Mouse (Mus musculus): ENCODE data around the gene Plk5.
"Not testable (repeated sequence)": the region's sequence is repeated elsewhere in the genome, so short reads cannot be mapped to it uniquely, and the experiment has no call there.

The Plk5 gene

DNA sequence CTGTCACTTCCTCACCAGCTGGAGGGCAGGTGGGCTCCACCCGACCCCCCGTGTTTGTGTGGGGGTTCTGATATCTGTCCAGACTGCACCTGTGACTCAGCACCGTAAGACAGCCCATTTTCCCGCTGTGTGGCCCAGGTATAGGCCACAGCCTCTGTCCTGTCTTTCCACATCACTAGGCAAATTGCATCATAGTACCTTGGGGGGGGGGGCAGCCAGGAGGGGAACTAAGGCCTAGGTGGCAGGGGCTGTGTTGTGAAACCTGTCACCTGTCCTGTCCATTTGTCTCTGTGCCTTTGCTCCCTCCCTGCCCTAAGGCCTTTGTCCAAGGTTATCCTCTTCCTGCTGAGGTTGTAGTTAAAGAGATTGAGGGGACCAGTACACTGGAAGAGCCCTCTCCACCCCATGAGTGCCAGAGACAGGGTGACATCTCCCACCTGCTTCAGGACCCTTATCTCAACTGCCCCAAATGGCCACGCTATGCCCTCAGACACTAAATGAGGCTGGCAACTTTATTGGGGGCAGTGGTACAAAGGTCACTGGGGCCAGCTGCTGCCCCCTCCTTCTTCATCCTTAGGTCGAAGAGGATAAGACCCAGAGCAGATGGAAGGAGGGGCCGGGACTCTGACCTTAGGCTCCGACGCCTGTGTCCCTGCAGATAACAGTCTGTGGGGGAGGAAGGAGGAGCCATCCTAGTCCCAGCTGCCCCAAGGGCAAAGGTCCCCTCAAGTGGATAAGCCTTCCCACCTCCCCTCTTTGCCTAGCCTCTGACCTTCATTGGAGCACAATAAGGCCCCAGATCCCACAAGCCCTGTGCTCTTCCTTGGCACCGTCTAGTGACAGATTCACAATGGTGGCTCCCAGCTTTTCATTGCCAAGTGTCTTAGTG, 24.4 kb upstream of the Plk5 start:
- no peak for DNase-seq (ENCODE audit: low spot score)

DNA sequence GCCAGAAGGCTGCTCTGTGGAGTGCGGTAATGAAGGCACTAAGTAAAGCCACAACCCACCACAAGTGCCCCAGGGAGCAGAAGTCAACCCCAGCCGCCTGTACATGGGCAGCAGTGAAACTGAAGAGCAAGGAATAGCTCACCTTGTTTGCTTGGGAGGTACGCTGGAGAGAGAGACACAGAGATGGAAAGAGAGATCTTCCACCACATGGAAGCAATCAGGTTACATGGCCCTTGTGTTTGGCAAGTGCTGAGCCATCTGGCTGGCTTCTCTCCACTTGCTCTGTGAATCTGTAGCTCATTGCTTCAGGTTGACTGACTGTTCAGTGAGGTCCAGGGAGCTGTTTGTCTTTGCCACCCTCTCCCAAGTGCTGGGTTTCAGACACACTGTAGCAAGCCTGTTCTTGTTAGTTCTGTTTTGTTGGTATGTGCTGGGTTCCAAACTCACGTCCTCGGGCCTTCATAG, 23.7 kb upstream of the Plk5 start:
- DNase-seq (ENCODE audit: low spot score), result no peak

- no peak for DNase-seq (ENCODE audit: low spot score)
Measured at GRCm38 (mm10) chr10:80336263-80336662, 20.0 kb upstream of the Plk5 start.

- DNase-seq (ENCODE audit: low spot score), result peak; percentile 85
Measured at GRCm38 (mm10) chr10:80339941-80340750, 16.1 kb upstream of the Plk5 start.

DNA sequence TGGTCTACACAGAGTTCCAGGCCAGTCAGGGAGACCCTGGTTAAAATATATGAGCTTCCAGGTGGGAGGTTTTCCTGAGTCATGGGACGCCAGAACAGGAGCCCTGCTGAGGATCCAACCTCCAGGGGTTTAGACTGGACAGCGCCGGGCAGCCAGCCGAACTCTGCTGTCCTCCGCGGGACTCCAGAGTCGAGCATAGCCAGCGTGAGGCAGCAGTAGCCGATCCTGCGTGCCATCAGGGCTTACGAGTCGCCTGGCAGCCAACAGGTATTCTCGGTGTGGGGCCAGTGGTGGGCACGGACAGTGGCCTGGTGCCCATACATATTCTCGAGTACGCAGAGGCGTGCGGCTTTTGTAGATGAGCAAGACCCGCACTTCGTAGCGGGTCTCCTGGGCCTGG, 15.2 kb upstream of the Plk5 start:
- DNase-seq (ENCODE audit: low spot score), result no peak

DNA sequence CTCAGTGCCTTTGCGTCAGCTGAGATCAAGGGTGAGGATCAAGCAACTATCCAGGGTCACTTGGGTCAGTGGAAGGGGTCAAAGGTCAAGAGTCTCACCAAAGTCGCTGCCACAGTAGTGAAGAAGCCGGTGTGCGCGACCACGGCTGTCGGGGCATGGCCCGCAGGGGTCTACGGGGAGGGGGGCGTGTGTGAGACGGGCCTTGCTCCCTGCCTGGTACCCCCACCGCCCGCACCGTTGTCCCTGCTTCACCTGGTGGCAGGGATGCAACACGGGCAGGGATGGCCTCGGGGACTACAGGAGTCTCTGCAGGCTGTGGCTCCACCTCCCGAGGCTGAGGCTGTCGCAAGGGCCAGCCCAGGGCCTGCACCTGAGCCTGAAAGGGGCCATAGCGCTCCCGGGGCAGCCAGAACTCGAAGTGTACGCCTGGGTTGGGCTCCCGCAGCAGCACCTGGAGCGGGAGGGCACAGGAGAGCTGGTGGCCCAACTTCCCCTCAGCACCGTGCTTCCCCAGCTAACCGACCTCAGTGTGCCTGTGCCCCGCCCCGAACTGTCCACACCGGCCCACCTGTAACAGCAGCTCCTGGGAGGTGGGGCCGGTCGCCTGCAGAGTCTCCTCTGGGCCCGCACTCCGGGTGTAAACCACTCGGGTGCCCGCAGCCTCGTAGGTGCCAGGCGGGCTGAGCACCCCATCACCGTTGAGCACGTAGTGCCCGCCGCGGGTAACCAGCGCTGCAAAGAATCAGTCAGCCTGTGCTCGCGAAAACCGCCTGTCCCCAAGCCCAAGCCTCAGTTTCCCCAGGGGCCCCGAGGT, 14.6 kb upstream of the Plk5 start:
- no peak for DNase-seq (ENCODE audit: low spot score)

GRCm38 (mm10) chr10:80342305-80342748, 13.9 kb upstream of the Plk5 start:
- DNase-seq (ENCODE audit: low spot score), result no peak

GRCm38 (mm10) chr10:80342749-80343424, 13.4 kb upstream of the Plk5 start:
- DNase-seq (ENCODE audit: low spot score), result peak; percentile 61

DNA sequence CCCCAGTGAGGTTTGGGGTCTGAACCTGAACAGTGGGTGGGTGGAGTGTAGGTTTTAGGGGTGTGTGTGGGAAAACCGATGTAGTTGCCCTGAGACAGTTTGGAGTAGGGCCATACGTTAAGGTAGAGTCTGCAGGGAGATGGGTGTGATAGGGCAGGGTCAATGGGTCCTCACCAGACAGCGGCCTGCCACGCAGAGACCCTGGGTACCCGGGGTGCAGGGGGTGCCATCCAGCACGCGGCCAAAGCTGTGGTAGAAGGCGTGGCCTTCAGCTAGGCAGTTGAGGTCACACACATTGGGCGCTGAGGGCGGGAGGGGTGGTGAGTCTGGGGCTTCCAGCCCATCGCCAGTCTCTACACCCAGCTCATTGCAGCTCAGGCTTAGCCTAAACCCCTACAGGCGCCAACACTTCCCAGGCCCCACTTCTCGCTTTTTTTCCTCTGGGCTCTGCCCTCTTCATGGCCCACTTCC, 12.8 kb upstream of the Plk5 start:
- DNase-seq (ENCODE audit: low spot score), result no peak

GRCm38 (mm10) chr10:80344131-80344661, 12.1 kb upstream of the Plk5 start:
- DNase-seq (ENCODE audit: low spot score), result peak; percentile 74

DNA sequence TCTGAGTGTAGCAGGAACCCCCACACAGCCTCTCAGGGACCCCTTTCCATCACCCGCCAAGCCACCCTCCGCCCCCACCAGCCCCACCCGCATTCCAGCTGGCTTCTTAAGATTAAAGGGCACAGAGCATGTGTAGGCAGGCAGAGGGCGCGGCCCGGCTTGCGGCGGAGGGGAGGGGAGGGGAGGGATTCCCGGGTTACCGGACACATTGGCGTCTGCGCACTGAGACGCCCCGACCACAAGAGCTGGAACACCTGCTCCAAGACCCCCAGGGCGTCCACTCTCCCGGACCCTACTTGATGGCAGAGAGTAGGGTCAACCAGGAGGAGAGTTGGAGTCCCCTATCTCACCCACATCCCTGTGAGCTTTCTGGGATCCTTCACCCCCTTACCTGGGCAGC, 11.1 kb upstream of the Plk5 start:
- peak; percentile 63 for DNase-seq (ENCODE audit: low spot score)

- DNase-seq (ENCODE audit: low spot score), result not testable (repeated sequence)
Measured at GRCm38 (mm10) chr10:80345929-80346328, 10.3 kb upstream of the Plk5 start.

DNA sequence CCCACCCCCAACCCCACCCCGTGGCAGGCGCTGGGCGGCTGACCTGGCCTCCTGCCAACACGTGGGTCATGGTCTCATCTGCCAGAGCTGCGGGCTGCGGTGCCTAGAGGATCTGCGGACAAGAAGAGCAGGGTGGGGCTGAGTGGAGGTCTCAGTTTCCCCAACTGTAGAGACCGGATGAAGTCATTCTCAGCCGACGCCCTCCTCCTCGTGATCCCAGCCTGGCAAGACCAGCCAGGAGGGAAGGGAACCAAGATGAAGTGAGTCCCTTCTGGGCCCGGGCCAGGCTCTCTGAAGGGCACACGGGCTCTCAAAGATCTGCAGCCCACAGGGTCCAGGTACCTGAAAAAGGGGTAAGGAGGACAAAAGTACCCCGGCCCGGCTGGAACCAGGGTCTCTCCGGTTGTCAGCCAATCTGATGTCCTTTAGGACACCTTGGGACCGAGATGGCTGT, 8.7 kb upstream of the Plk5 start:
- no peak for DNase-seq (ENCODE audit: low spot score)

- DNase-seq (ENCODE audit: low spot score), result peak; percentile 62
Measured at GRCm38 (mm10) chr10:80348244-80348781, 7.9 kb upstream of the Plk5 start, which contains the start of gene Adamtsl5. Gene Adamtsl5 (minus strand): TSS chr10:80348412.

DNA sequence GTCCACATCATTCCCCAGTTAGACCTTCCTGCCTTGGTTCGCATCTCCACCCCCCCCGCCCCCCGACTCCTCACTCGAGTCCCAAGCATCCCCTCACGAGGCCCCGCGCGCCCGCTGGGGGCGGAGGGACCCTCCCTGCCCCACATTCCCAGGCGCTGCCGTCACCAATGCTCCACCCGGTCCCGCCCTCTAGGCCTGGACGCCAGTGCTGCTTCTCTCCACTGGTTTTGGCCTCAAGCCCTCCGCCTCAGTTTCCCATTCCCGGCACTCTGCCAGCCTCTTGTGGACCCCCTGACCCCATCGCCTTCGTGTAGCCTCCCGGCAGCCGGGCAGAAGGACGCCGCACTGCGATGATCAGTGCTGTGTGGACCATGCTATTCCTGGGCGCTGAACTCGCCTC, 7.3 kb upstream of the Plk5 start:
- DNase-seq (ENCODE audit: low spot score), result no peak

DNA sequence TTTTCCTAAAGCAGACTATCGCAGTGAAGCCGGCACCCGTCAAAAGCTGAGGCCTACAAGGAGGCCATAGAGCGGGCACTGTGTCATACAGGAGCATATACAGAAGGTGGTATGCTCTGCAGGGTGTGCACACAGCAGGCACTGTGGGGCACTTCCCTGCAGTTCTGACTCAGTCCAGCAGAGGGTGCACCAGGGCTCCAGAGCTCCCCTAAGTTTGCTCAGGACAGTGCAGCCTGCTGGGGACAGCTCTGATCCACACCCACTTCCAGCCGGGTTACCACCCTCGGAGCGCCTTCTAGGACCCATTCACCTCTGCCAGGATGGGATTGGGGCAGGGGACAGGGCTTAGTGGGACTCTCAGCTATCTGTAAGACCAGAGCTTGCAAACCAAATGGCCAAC, 6.0 kb upstream of the Plk5 start:
- peak; percentile 86 for DNase-seq (ENCODE audit: low spot score)

DNA sequence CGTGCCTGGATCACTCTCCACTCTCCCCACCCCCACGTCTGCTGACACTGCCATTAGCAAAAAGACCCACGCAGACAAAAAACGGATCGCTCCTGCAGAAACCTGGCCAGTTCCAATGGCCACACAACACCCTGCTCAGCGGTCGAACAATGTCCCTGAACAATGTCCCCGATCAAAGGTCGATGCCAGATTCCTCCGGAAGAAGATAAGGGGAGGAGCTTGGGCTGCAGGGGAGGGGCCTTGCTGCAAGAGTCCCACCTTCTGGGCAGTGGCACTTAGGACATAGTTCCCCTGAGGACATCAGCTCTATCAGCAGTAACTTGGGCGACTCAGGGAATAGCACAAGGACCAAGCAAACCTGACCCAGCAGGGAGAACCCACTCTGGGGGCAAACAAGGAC, 4.4 kb upstream of the Plk5 start:
- DNase-seq (ENCODE audit: low spot score), result no peak

- no peak for DNase-seq (ENCODE audit: low spot score)
Measured at GRCm38 (mm10) chr10:80352727-80353126, 3.5 kb upstream of the Plk5 start.

- no peak for DNase-seq (ENCODE audit: low spot score)
Measured at GRCm38 (mm10) chr10:80355431-80355830, 828 bp upstream of the Plk5 start.

DNA sequence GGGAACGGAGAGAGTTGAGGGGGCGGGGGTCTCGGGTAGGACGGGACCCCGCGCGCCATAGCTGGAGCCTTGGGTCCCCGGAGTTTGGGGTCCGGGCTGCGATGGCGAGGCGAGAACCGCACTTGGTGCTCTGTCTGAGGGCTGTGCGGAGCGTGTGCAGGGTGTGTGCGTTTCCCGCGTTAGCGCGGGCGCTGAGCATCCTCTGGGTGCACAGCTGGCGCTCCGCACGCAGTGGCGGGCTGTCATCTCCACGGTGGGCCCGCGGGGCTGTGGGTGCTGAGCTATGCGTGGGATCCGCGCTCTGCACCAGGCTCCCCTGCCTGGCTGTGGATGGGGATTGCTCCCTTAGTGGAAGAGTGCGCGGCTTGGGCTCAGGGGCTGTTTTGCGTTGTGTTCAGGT, 478 bp downstream of the Plk5 start:
- no peak for DNase-seq (ENCODE audit: low spot score)

- no peak for DNase-seq (ENCODE audit: low spot score)
Measured at GRCm38 (mm10) chr10:80357336-80357735, 1.1 kb downstream of the Plk5 start.
